Mouse (Mus musculus): Measurements from ENCODE around the gene Ckmt1. TPM values are rescaled to one million over a fixed set of nuclear protein-coding genes. Genes with fewer than 3 reads are reported as not detected.

Gene Ckmt1
- not detected in 2 replicates for total RNA-seq (2023)

DNA sequence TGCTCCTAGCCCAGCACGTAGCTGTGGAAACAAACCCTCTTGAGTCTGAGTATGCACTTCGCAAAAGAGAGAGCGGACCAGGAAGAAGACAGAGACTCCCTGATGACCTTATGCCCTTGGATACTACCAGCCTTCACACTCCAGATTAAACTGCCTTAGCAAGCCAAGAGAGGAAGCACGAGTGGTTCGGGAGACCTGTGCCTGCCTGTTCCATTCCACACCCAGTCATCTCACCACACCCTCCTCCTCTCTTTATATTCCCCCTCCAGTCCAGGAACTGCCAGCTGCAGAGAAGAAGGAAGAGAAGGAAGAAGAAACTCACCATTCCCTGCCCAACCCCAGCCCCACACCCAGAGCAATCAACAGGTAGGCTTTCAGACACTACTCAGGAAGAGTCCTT, at the start of gene Ckmt1:
TSS of gene Ckmt1 (plus strand) at position 221 of the 400 bp plus-strand sequence.

DNA sequence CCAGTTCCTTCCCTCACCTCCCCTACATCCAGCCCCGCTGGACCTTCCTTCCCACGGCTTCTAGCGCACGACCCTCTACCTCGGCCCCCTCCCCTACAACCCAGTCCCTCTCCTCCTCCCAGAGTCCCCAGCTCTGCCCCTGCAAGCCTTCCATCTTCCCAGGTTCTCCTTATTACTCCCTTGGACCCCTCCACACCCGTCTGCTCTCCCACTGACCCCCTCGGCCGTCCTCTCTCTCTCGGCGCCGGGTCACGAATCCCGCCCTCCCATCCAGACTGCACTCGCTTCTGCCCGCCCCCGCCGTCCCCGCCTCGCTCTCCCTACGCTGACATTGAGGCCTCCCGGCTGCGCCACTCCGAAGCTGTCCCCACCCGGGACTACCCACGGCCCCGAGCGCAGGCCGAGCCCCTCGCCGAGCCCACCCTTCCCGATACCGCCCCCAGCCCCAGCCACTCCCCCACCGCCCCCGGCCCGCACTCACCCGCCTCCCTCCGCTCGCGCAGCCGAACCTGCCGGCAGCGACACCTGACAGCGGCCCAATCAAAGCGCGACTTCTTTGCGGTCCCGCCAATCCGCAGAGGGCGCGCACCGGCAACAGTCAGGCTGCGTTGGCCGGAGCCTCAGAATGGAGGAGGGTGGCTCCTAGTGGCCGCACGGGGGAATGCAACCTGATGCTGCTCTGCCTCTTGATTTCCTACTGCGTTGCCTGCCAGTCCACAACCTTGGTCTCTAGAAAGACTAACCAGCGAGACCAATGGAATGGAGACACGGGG, 2.5 kb upstream of the Ckmt1 start, which contains the start of gene Ppip5k1:
TSS of gene Ppip5k1 (minus strand) at position 577 of the 773 bp plus-strand sequence.

DNA sequence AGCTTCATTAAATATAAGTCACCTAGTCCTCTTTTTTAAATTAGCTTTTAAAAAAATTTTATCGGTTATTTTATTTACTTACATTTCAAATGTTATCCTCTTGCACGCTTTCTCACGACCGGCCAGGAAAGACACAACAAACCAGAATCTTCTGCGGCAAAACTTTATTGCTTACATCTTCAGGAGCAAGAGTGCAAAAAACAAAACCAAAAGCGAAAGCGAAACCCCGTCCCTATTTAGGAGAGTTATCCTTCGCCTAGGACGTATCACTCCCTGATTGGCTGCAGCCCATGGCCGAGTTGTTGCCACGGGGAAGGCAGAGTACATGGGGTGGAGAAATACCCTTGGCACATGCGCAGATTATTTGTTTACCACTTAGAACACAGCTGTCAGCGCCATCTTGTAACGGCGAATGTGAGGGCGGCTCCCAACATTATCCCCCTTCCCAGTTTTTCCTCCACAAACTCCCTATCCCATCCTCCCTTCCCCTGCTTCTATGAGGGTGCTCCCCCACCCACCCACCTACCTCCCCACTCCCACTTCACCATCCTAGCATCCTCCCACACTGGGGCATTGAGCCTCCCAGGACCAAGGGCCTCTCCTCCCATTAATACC, 29.6 kb downstream of the Ckmt1 start, which contains the start of gene Strc:
TSS of gene Strc (minus strand) at position 208 of the 615 bp plus-strand sequence.

Other genes with a start within 250 kb of the Ckmt1 start
- not detected in 2 replicates for gene Tgm7, start 247.9 kb upstream of the Ckmt1 start, total RNA-seq (2023)
- gene Adal, start 217.3 kb upstream of the Ckmt1 start, total RNA-seq (2023) = 2.3 and 2.4 TPM in 2 replicates
- gene Lcmt2, start 217.1 kb upstream of the Ckmt1 start, total RNA-seq (2023) = 4.1 and 7.0 TPM in 2 replicates
- 29.3 and 37.9 TPM in 2 replicates for gene Tubgcp4, start 187.1 kb upstream of the Ckmt1 start, total RNA-seq (2023)
- gene Zscan29, start 186.6 kb upstream of the Ckmt1 start, total RNA-seq (2023) = 43.5 and 43.8 TPM in 2 replicates
- gene Trp53bp1, start 86.3 kb upstream of the Ckmt1 start, total RNA-seq (2023) = 31.7 and 41.2 TPM in 2 replicates
- gene Map1a, start 68.1 kb upstream of the Ckmt1 start, total RNA-seq (2023) = 0.06 and 0.11 TPM in 2 replicates
- gene Ppip5k1, start 2.3 kb upstream of the Ckmt1 start, total RNA-seq (2023) = 12.3 and 12.7 TPM in 2 replicates
- gene Strc, start 29.5 kb downstream of the Ckmt1 start, total RNA-seq (2023) = 0.13 and 0.23 TPM in 2 replicates
- 145 and 153 TPM in 2 replicates for gene Pdia3, start 56.1 kb downstream of the Ckmt1 start, total RNA-seq (2023)
- 0.48 and 2.4 TPM in 2 replicates for gene Catsper2, start 56.1 kb downstream of the Ckmt1 start, total RNA-seq (2023)
- gene Ell3, start 86.6 kb downstream of the Ckmt1 start, total RNA-seq (2023) = not detected in 2 replicates
- 261 and 363 TPM in 2 replicates for gene Serf2, start 91.5 kb downstream of the Ckmt1 start, total RNA-seq (2023)
- gene Hypk, start 95.6 kb downstream of the Ckmt1 start, total RNA-seq (2023) = 25.7 and 30.2 TPM in 2 replicates
- not detected in 2 replicates for gene Serinc4, start 99.1 kb downstream of the Ckmt1 start, total RNA-seq (2023)
- gene Mfap1b, start 116.4 kb downstream of the Ckmt1 start, total RNA-seq (2023) = 38.0 and 38.4 TPM in 2 replicates
- 38.0 and 44.8 TPM in 2 replicates for gene Mfap1a, start 149.0 kb downstream of the Ckmt1 start, total RNA-seq (2023)
- 12.0 and 18.0 TPM in 2 replicates for gene Wdr76, start 149.0 kb downstream of the Ckmt1 start, total RNA-seq (2023)